ENCODE assay signal across 8 mouse cellular contexts in the genomic region with DNA sequence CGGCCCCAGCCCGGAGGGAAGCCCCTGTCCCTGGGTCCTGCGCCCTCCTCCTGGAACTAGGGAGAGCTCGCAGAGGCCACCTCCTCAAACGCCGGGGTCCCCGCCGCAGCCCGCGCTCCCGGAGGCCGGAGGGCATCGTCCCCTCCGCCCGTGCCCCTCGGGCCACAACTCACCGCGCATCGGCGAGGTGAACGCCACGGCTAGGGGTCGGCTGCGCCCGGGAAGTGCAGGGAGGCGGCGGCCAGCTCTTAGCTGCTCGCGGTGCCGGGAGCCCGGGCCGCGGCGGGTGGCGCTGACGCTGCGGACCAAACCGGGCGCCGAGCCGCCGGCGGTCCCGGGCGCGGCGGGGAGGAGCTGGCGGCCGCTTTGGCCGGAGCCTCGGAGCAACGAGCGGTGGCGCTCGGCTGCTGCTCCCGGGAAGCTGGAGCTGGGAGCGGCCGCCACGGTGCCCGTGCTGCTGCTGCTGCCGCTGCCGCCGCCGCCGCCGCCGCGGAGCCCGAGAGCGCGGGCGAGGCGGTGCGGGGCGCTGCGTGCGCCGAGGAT. TPM values are rescaled to one million over a fixed set of nuclear protein-coding genes. Genes with fewer than 3 reads are reported as not detected.
A peak's percentile ranks its signal among the peaks of the same experiment; 100 is the strongest.
DNase-seq lines count a peak whose midpoint lies in the region; ATAC-seq and TF ChIP-seq lines count a peak whose summit lies in the region.

No protein-coding gene starts in this region.

- H3K27ac ChIP-seq in heart, embryonic 13.5 days (replicated peaks) = no peak overlapping the region
- H3K27ac ChIP-seq in ES-Bruce4 (ENCODE audit: insufficient read depth, low read length) = no peak overlapping the region
- H3K27ac ChIP-seq in embryonic facial prominence, embryonic 11.5 days (replicated peaks; ENCODE audit: low read depth, low read length) = no peak overlapping the region
- H3K27ac ChIP-seq in intestine, embryonic 16.5 days (ENCODE audit: low read length) = no peak overlapping the region
- H3K27ac ChIP-seq in neural tube, embryonic 14.5 days (ENCODE audit: low read depth, low read length) = no peak overlapping the region

- ATAC-seq in heart, embryonic 13.5 days (ENCODE audit: extremely low read depth, insufficient number of reproducible peaks, low FRiP score, low TSS enrichment) = no peak
- no peak for ATAC-seq in embryonic facial prominence, embryonic 11.5 days (replicated peaks; ENCODE audit: insufficient number of reproducible peaks, low FRiP score, low TSS enrichment, low read depth)
- peak; percentile 27; the same call in 1 of the 2 replicates for ATAC-seq in intestine, embryonic 16.5 days
- ATAC-seq in neural tube, embryonic 14.5 days (ENCODE audit: low read depth) = peak; percentile 9; the same call in 1 of the 2 replicates
- ATAC-seq in erythroblast, adult 5-6 weeks (replicated peaks; ENCODE audit: low FRiP score, poor library complexity, severe bottlenecking) = no peak

- TF ChIP-seq POLR2A in ES-Bruce4 (IDR thresholded peaks at IDR 0.05; ENCODE audit: insufficient read depth, low read length) = no peak

- H3K36me3 ChIP-seq in heart, embryonic 13.5 days = no peaks in the 10 kb centered on the region
- H3K36me3 ChIP-seq in ES-Bruce4 (ENCODE audit: control insufficient read depth, insufficient read depth, low read length, poor library complexity, severe bottlenecking) = no peaks in the 10 kb centered on the region
- no peaks in the 10 kb centered on the region for H3K36me3 ChIP-seq in embryonic facial prominence, embryonic 11.5 days (replicated peaks; ENCODE audit: control insufficient read depth, insufficient read depth, low read depth, low read length)
- no peaks in the 10 kb centered on the region for H3K36me3 ChIP-seq in intestine, embryonic 16.5 days (ENCODE audit: control insufficient read depth, insufficient read depth, low read length)
- no peaks in the 10 kb centered on the region for H3K36me3 ChIP-seq in neural tube, embryonic 14.5 days (ENCODE audit: control insufficient read depth, insufficient read depth, low read length)

- H3K4me1 ChIP-seq in heart, embryonic 13.5 days = peaks cover 21% of the 10 kb centered on the region
- H3K4me1 ChIP-seq in ES-Bruce4 (ENCODE audit: control insufficient read depth, insufficient read depth, low read length) = no peaks in the 10 kb centered on the region
- peaks cover 8% of the 10 kb centered on the region for H3K4me1 ChIP-seq in embryonic facial prominence, embryonic 11.5 days (ENCODE audit: control insufficient read depth, insufficient read depth, low read length)
- peaks cover 15% of the 10 kb centered on the region for H3K4me1 ChIP-seq in intestine, embryonic 16.5 days (ENCODE audit: control insufficient read depth, insufficient read depth, low read length)
- H3K4me1 ChIP-seq in neural tube, embryonic 14.5 days (ENCODE audit: control insufficient read depth, insufficient read depth, low read length) = peaks cover 18% of the 10 kb centered on the region; the same call in 1 of the 2 replicates

- DNase-seq in heart, adult 11 months = no peak
- DNase-seq in embryonic facial prominence, embryonic 11.5 days (ENCODE audit: low spot score) = peak; percentile 27
- DNase-seq in adipocyte (ENCODE audit: low spot score) = no peak

- under 1% methylated on average over 77 of the region's 78 CpGs for WGBS in heart, embryonic 13.5 days
- WGBS in embryonic facial prominence, embryonic 11.5 days = 0% methylated on average over 40 of the region's 78 CpGs
- WGBS in intestine, embryonic 16.5 days = under 1% methylated on average over 73 of the region's 78 CpGs
- 2% methylated on average over 40 of the region's 78 CpGs for WGBS in neural tube, embryonic 14.5 days

- peak overlapping the region; percentile 99 for H3K4me2 ChIP-seq in heart, embryonic 13.5 days
- peak overlapping the region; percentile 100 for H3K4me2 ChIP-seq in embryonic facial prominence, embryonic 11.5 days (ENCODE audit: low read depth, low read length)
- H3K4me2 ChIP-seq in intestine, embryonic 16.5 days (ENCODE audit: low read depth, low read length) = peak overlapping the region; percentile 99
- H3K4me2 ChIP-seq in neural tube, embryonic 14.5 days (ENCODE audit: low read depth, low read length) = peak overlapping the region; percentile 99

- peaks cover 100% of the 10 kb centered on the region for H3K27me3 ChIP-seq in heart, embryonic 13.5 days (replicated peaks)
- H3K27me3 ChIP-seq in ES-Bruce4 (ENCODE audit: control insufficient read depth, insufficient read depth, low read length, poor library complexity, severe bottlenecking) = peaks cover 18% of the 10 kb centered on the region
- peaks cover 53% of the 10 kb centered on the region for H3K27me3 ChIP-seq in embryonic facial prominence, embryonic 11.5 days (ENCODE audit: control insufficient read depth, insufficient read depth, low read length)
- peaks cover 72% of the 10 kb centered on the region for H3K27me3 ChIP-seq in intestine, embryonic 16.5 days (replicated peaks; ENCODE audit: control insufficient read depth, insufficient read depth, low read length)
- H3K27me3 ChIP-seq in neural tube, embryonic 14.5 days (ENCODE audit: control insufficient read depth, insufficient read depth, low read length) = peaks cover 15% of the 10 kb centered on the region; the same call in 1 of the 2 replicates

- H3K4me3 ChIP-seq in heart, embryonic 13.5 days = peak overlapping the region; percentile 64
- peak overlapping the region; percentile 65 for H3K4me3 ChIP-seq in ES-Bruce4 (ENCODE audit: low read depth, low read length)
- peak overlapping the region; percentile 59 for H3K4me3 ChIP-seq in embryonic facial prominence, embryonic 11.5 days (ENCODE audit: low read depth, low read length)
- peak overlapping the region; percentile 58 for H3K4me3 ChIP-seq in intestine, embryonic 16.5 days (ENCODE audit: low read length)
- H3K4me3 ChIP-seq in neural tube, embryonic 14.5 days (ENCODE audit: low read depth, low read length) = peak overlapping the region; percentile 57

- no peaks in the 10 kb centered on the region for H3K9me3 ChIP-seq in heart, embryonic 13.5 days
- no peaks in the 10 kb centered on the region for H3K9me3 ChIP-seq in ES-Bruce4 (replicated peaks; ENCODE audit: control insufficient read depth, insufficient read depth, low read length, poor library complexity, severe bottlenecking)
- no peaks in the 10 kb centered on the region for H3K9me3 ChIP-seq in embryonic facial prominence, embryonic 11.5 days (replicated peaks; ENCODE audit: control insufficient read depth, low read length)
- H3K9me3 ChIP-seq in intestine, embryonic 16.5 days (ENCODE audit: control insufficient read depth, low read length) = no peaks in the 10 kb centered on the region
- no peaks in the 10 kb centered on the region for H3K9me3 ChIP-seq in neural tube, embryonic 14.5 days (ENCODE audit: control insufficient read depth, low read length)

- TF ChIP-seq CTCF in ES-Bruce4 (IDR thresholded peaks at IDR 0.05; ENCODE audit: low read depth, low read length) = no peak

- no peak for TF ChIP-seq EP300 in ES-Bruce4 (IDR thresholded peaks at IDR 0.05; ENCODE audit: insufficient read depth, low read depth, low read length)

- H3K9ac ChIP-seq in heart, embryonic 13.5 days = peak overlapping the region; percentile 77
- peak overlapping the region; percentile 70 for H3K9ac ChIP-seq in ES-Bruce4 (ENCODE audit: low read depth, poor library complexity, severe bottlenecking)
- peak overlapping the region; percentile 60 for H3K9ac ChIP-seq in embryonic facial prominence, embryonic 11.5 days (replicated peaks; ENCODE audit: low read length)
- H3K9ac ChIP-seq in intestine, embryonic 16.5 days (ENCODE audit: low read depth, low read length) = peak overlapping the region; percentile 58
- H3K9ac ChIP-seq in neural tube, embryonic 14.5 days (replicated peaks; ENCODE audit: low read depth, low read length) = peak overlapping the region; percentile 73

RNA-seq across cellular contexts. Expression of gene Grm4, which starts 8.5 kb away (rescaled TPM):
- polyA plus RNA-seq in heart, embryonic 13.5 days (2015; fragmentation: Nextera tagmentation; extraction: Ambion mirVana) = 0.03 and 0.08 TPM in 2 replicates
- 0.49 and 0.63 TPM in 2 replicates for polyA plus RNA-seq in ES-Bruce4 (2011; ENCODE audit: insufficient read depth, insufficient read length, low read depth, missing spikeins)
- polyA plus RNA-seq in embryonic facial prominence, embryonic 11.5 days (2014; fragmentation: Nextera tagmentation; extraction: Ambion mirVana) = 0.49 and 0.88 TPM in 2 replicates
- 0.40 and 0.44 TPM in 2 replicates for polyA plus RNA-seq in intestine, embryonic 16.5 days (2015; fragmentation: Nextera tagmentation; extraction: Ambion mirVana)
- polyA plus RNA-seq in neural tube, embryonic 14.5 days (2014; fragmentation: Nextera tagmentation; extraction: Ambion mirVana) = 7.4 and 9.1 TPM in 2 replicates
- not detected in 2 replicates for total RNA-seq in erythroblast, adult 5-6 weeks (2015; ENCODE audit: low replicate concordance)
- not detected in 2 replicates for total RNA-seq in erythroblast, adult 5-6 weeks (2017; ENCODE audit: low replicate concordance)

RNA-seq across cellular contexts. Expression of gene Hmga1, which starts 43.6 kb away (rescaled TPM):
- 153 and 160 TPM in 2 replicates for polyA plus RNA-seq in heart, embryonic 13.5 days (2015; fragmentation: Nextera tagmentation; extraction: Ambion mirVana)
- polyA plus RNA-seq in ES-Bruce4 (2011; ENCODE audit: insufficient read depth, insufficient read length, low read depth, missing spikeins) = 933 and 989 TPM in 2 replicates
- 415 and 428 TPM in 2 replicates for polyA plus RNA-seq in embryonic facial prominence, embryonic 11.5 days (2014; fragmentation: Nextera tagmentation; extraction: Ambion mirVana)
- 286 and 319 TPM in 2 replicates for polyA plus RNA-seq in intestine, embryonic 16.5 days (2015; fragmentation: Nextera tagmentation; extraction: Ambion mirVana)
- 129 and 141 TPM in 2 replicates for polyA plus RNA-seq in neural tube, embryonic 14.5 days (2014; fragmentation: Nextera tagmentation; extraction: Ambion mirVana)
- total RNA-seq in erythroblast, adult 5-6 weeks (2015; ENCODE audit: low replicate concordance) = 63.4 and 75.7 TPM in 2 replicates
- 14.4 and 29.6 TPM in 2 replicates for total RNA-seq in erythroblast, adult 5-6 weeks (2017; ENCODE audit: low replicate concordance)

RNA-seq across cellular contexts. Expression of gene AI413582, which starts 52.9 kb away (rescaled TPM):
- 16.0 and 18.3 TPM in 2 replicates for polyA plus RNA-seq in heart, embryonic 13.5 days (2015; fragmentation: Nextera tagmentation; extraction: Ambion mirVana)
- 14.4 and 16.8 TPM in 2 replicates for polyA plus RNA-seq in ES-Bruce4 (2011; ENCODE audit: insufficient read depth, insufficient read length, low read depth, missing spikeins)
- polyA plus RNA-seq in embryonic facial prominence, embryonic 11.5 days (2014; fragmentation: Nextera tagmentation; extraction: Ambion mirVana) = 13.3 and 16.7 TPM in 2 replicates
- polyA plus RNA-seq in intestine, embryonic 16.5 days (2015; fragmentation: Nextera tagmentation; extraction: Ambion mirVana) = 39.7 and 46.7 TPM in 2 replicates
- 55.9 and 77.9 TPM in 2 replicates for polyA plus RNA-seq in neural tube, embryonic 14.5 days (2014; fragmentation: Nextera tagmentation; extraction: Ambion mirVana)
- 14.0 and 15.4 TPM in 2 replicates for total RNA-seq in erythroblast, adult 5-6 weeks (2015; ENCODE audit: low replicate concordance)
- 4.5 and 5.9 TPM in 2 replicates for total RNA-seq in erythroblast, adult 5-6 weeks (2017; ENCODE audit: low replicate concordance)

Comparison
In these comparisons a context has a peak if more than half of its experiments do, and no peak if none do; other contexts are left out.
1. ATAC-seq: peak in intestine, embryonic 16.5 days (single experiment) and neural tube, embryonic 14.5 days (single experiment); none in heart, embryonic 13.5 days (single experiment), embryonic facial prominence, embryonic 11.5 days (single experiment) and erythroblast, adult 5-6 weeks (single experiment).
2. Peak in every context shown above with its lines, with median percentiles within 50 percentile points of each other: H3K4me2 ChIP-seq, H3K4me3 ChIP-seq and H3K9ac ChIP-seq.